Mouse (Mus musculus): ENCODE measurements at regions not wholly inside any gene's neighbourhood (a gene's known extent, or its start where the extent isn't known, plus 50 kb on each side); places are given as distances from the start of the nearest gene placed in this dataset.

DNA sequence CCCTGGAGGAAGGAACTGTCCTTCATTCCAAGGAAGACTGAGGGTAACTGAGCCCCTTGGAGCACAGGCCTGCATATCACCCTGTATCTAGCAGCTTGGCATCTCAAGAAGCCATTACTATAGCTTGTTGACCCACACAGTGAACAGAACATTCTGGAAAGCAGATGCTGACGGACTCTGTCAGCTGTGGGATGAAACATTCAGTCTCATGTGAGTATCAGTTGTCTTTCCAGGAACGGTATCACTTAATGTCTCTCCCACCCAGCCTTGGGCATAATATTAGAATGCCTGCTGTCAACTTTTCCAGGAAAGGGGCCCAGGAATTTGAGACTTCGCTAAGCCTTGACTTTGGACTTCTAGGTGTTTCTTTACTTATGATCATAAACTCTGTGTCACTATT lies 76.3 kb upstream of the Egln3 start:
- no peaks in the 10 kb centered on the region for H3K4me1 ChIP-seq (replicated peaks; ENCODE audit: insufficient read depth, low read length)
- no peak overlapping the region for H3K4me2 ChIP-seq (ENCODE audit: low read length)
- H3K36me3 ChIP-seq (ENCODE audit: insufficient read depth, low read length), result no peaks in the 10 kb centered on the region
- H3K27ac ChIP-seq, result no peak overlapping the region
- DNase-seq (ENCODE audit: low spot score) (no peak), ATAC-seq (replicated peaks; ENCODE audit: low FRiP score, low read depth) (no peak)
- no peaks in the 10 kb centered on the region for H3K27me3 ChIP-seq (ENCODE audit: insufficient read depth, low read length)
- 70% methylated on average over 3 of the region's 3 CpGs for WGBS
- H3K9me3 ChIP-seq (replicated peaks; ENCODE audit: low read length), result no peaks in the 10 kb centered on the region
- TF ChIP-seq CTCF (IDR thresholded peaks at IDR 0.05; ENCODE audit: low read depth), result no peak
- H3K4me3 ChIP-seq (replicated peaks; ENCODE audit: low read depth, low read length), result no peak overlapping the region
- H3K9ac ChIP-seq (ENCODE audit: low read depth, low read length), result no peak overlapping the region

DNA sequence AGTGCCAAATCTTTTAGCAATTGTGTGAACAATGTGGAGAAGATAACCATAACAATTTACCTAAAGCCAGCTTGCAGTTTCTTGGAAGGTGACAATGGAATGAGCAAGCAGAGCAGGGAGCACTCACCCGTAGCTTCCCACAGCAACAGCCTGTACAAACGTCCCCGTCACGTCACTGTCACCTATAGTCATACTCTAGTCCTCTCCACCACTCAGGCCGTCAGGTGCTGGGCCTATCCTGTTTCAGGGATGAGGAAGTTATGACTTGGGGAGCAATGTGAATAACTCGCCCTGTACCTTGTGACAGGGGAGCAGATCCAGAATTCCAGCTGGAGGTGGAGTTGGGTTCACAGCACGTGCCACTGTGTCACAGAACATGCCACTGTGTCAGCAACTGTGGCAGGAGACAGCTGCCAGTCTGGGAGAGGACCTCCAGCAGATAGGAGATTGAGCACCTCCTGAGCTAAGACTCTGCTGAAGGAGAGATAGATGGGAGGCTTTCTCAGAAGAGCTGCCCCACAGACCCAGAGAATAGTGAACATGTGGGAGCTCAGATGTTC lies 73.4 kb upstream of the Egln3 start:
- DNase-seq (ENCODE audit: low spot score) (no peak), ATAC-seq (replicated peaks; ENCODE audit: low FRiP score, low read depth) (no peak)
- no peaks in the 10 kb centered on the region for H3K27me3 ChIP-seq (ENCODE audit: insufficient read depth, low read length)
- no peaks in the 10 kb centered on the region for H3K36me3 ChIP-seq (ENCODE audit: insufficient read depth, low read length)
- H3K9ac ChIP-seq (ENCODE audit: low read depth, low read length), result no peak overlapping the region
- H3K4me2 ChIP-seq (ENCODE audit: low read length), result no peak overlapping the region
- no peak overlapping the region for H3K27ac ChIP-seq
- no peak for TF ChIP-seq CTCF (IDR thresholded peaks at IDR 0.05; ENCODE audit: low read depth)
- H3K4me1 ChIP-seq (replicated peaks; ENCODE audit: insufficient read depth, low read length), result no peaks in the 10 kb centered on the region
- H3K4me3 ChIP-seq (replicated peaks; ENCODE audit: low read depth, low read length), result no peak overlapping the region
- H3K9me3 ChIP-seq (replicated peaks; ENCODE audit: low read length), result no peaks in the 10 kb centered on the region
- 45% methylated on average over 7 of the region's 7 CpGs for WGBS

DNA sequence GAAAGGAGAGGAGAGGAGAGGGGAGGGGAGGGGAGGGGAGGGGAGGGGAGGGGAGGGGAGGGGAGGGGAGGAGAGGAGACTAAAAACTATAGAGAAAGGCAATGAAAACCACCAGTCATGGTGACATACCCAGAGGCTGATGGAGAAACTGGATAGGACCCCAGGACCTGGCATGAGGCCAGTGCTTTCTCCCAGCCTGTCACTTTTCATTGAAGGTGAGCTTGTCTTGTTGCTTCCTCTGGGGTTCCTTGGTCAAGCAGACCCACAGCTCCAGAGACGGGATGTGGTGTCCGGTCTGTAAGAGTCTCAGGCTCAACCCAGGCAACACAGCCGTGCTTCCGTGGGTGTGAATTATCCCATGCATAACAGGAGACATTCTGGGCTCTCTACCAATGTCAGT lies 69.8 kb upstream of the Egln3 start:
- no peak for ATAC-seq (replicated peaks; ENCODE audit: low FRiP score, low read depth)
- Histone ChIP-seq H3K4me2 (ENCODE audit: low read length) (no peak overlapping the region), H3K36me3 (ENCODE audit: insufficient read depth, low read length) (no peaks in the 10 kb centered on the region), H3K27ac (no peak overlapping the region), H3K9me3 (replicated peaks; ENCODE audit: low read length) (no peaks in the 10 kb centered on the region), H3K4me1 (replicated peaks; ENCODE audit: insufficient read depth, low read length) (no peaks in the 10 kb centered on the region), H3K9ac (ENCODE audit: low read depth, low read length) (no peak overlapping the region), H3K27me3 (ENCODE audit: insufficient read depth, low read length) (no peaks in the 10 kb centered on the region), H3K4me3 (replicated peaks; ENCODE audit: low read depth, low read length) (no peak overlapping the region)
- 71% methylated on average over 4 of the region's 4 CpGs for WGBS
- no peak for TF ChIP-seq CTCF (IDR thresholded peaks at IDR 0.05; ENCODE audit: low read depth)
- DNase-seq (ENCODE audit: low spot score), result no peak

DNA sequence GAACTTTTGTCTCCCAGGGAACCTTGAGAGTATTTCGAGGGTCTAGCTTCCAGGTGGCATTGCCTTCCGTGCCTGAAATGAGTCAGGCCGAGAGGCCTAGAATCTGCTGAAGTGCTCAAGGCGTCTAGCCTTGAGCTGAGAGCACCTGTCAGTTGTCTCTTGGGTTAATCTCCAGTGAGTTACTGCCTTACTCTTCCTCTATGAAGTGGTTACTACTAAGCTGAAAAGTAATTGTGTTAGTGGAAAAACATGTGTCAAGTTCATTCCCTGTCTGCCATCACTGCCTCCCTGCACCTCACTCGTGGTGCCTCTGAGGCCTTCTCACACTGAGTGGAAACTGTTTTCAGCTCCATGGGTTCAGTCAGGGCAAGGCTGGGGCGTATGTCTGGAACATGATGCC lies 69.0 kb upstream of the Egln3 start:
- no peaks in the 10 kb centered on the region for H3K9me3 ChIP-seq (replicated peaks; ENCODE audit: low read length)
- no peak overlapping the region for H3K9ac ChIP-seq (ENCODE audit: low read depth, low read length)
- H3K36me3 ChIP-seq (ENCODE audit: insufficient read depth, low read length), result no peaks in the 10 kb centered on the region
- H3K4me1 ChIP-seq (replicated peaks; ENCODE audit: insufficient read depth, low read length), result no peaks in the 10 kb centered on the region
- no peak overlapping the region for H3K27ac ChIP-seq
- 87% methylated on average over 6 of the region's 6 CpGs for WGBS
- H3K4me3 ChIP-seq (replicated peaks; ENCODE audit: low read depth, low read length), result no peak overlapping the region
- no peak overlapping the region for H3K4me2 ChIP-seq (ENCODE audit: low read length)
- no peaks in the 10 kb centered on the region for H3K27me3 ChIP-seq (ENCODE audit: insufficient read depth, low read length)
- no peak for ATAC-seq (replicated peaks; ENCODE audit: low FRiP score, low read depth)
- TF ChIP-seq CTCF (IDR thresholded peaks at IDR 0.05; ENCODE audit: low read depth), result no peak
- no peak for DNase-seq (ENCODE audit: low spot score)

DNA sequence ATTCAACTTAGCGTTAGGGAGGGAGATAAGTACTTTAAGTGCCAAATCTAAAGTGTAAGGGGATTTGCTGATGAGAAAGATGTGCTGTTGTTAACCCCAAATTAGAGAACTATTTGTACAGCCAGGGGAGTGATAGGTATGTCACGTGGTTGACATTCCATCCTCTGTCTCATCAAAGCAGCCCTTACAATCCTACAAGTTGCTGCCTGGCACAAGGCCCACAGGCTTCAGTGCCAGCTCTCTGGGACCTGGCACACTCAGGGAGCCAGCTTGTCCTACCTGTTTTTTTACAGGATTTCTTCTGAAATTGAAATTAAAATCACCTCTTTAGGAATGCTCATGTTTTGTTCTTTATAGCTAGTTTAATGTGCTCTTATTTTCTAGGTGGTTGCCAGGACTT lies 68.6 kb upstream of the Egln3 start:
- H3K4me3 ChIP-seq (replicated peaks; ENCODE audit: low read depth, low read length), result no peak overlapping the region
- no peak overlapping the region for H3K9ac ChIP-seq (ENCODE audit: low read depth, low read length)
- no peak overlapping the region for H3K4me2 ChIP-seq (ENCODE audit: low read length)
- no peak for DNase-seq (ENCODE audit: low spot score)
- no peak overlapping the region for H3K27ac ChIP-seq
- H3K9me3 ChIP-seq (replicated peaks; ENCODE audit: low read length), result no peaks in the 10 kb centered on the region
- no peak for ATAC-seq (replicated peaks; ENCODE audit: low FRiP score, low read depth)
- no peak for TF ChIP-seq CTCF (IDR thresholded peaks at IDR 0.05; ENCODE audit: low read depth)
- WGBS, result 65% methylated on average over 2 of the region's 2 CpGs
- H3K36me3 ChIP-seq (ENCODE audit: insufficient read depth, low read length), result no peaks in the 10 kb centered on the region
- no peaks in the 10 kb centered on the region for H3K4me1 ChIP-seq (replicated peaks; ENCODE audit: insufficient read depth, low read length)
- H3K27me3 ChIP-seq (ENCODE audit: insufficient read depth, low read length), result no peaks in the 10 kb centered on the region

DNA sequence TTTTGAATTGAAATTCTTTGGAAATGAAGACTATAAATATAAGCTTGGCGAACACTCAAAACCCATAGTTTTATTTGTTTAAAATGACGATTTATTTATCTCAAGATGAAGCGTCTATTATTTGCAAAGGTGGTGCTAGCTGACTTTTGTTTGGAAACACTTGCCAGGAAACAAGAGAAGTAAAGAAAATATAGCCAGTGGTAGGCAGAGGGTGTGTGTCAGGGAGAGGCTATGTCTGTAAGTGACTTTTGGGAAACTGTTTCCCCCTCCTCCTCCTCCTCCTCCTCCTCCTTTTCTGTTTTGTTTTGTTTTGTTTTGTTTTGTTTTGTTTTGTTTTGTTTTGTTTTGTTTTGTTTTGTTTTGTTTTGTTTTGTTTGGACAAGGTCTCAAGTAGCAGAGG lies 62.2 kb upstream of the Egln3 start:
- no peak overlapping the region for H3K4me3 ChIP-seq (replicated peaks; ENCODE audit: low read depth, low read length)
- no peaks in the 10 kb centered on the region for H3K27me3 ChIP-seq (ENCODE audit: insufficient read depth, low read length)
- peaks cover 14% of the 10 kb centered on the region for H3K4me1 ChIP-seq (replicated peaks; ENCODE audit: insufficient read depth, low read length)
- TF ChIP-seq CTCF (IDR thresholded peaks at IDR 0.05; ENCODE audit: low read depth), result no peak
- DNase-seq (ENCODE audit: low spot score) (no peak), ATAC-seq (replicated peaks; ENCODE audit: low FRiP score, low read depth) (no peak)
- no peak overlapping the region for H3K9ac ChIP-seq (ENCODE audit: low read depth, low read length)
- H3K9me3 ChIP-seq (replicated peaks; ENCODE audit: low read length), result no peaks in the 10 kb centered on the region
- H3K4me2 ChIP-seq (ENCODE audit: low read length), result no peak overlapping the region
- H3K36me3 ChIP-seq (ENCODE audit: insufficient read depth, low read length), result no peaks in the 10 kb centered on the region
- no peak overlapping the region for H3K27ac ChIP-seq
- WGBS, result 59% methylated on average over 3 of the region's 3 CpGs
